Comparison of ENCODE assay signal across 8 mouse cellular contexts in genomic region chr19:6489030-6489429, GRCm38 (mm10). TPM values are rescaled to one million over a fixed set of nuclear protein-coding genes. Genes with fewer than 3 reads are reported as not detected.
DNase-seq lines count a peak whose midpoint lies in the region; ATAC-seq and TF ChIP-seq lines count a peak whose summit lies in the region.

No protein-coding gene starts in this region.

- under 1% methylated on average over 4 of the region's 4 CpGs for WGBS in forebrain, embryonic 12.5 days

- H3K4me1 ChIP-seq in ES-E14 (ENCODE audit: control insufficient read depth in 2 of 2, insufficient read depth in 2 of 2, low read length in 2 of 2, poor library complexity in 1 of 2): peaks cover 0 to 2% of the 10 kb centered on the region in 2 experiments; a peak in 1 of 4 replicates
- H3K4me1 ChIP-seq in forebrain, embryonic 12.5 days: peaks cover 15% of the 10 kb centered on the region

- no peak overlapping the region for H3K27ac ChIP-seq in ES-E14 (ENCODE audit: insufficient read depth, low read depth, low read length, poor library complexity, severe bottlenecking)
- H3K27ac ChIP-seq in forebrain, embryonic 12.5 days: no peak overlapping the region
- no peak overlapping the region for H3K27ac ChIP-seq in layer of hippocampus, adult 2 months

- in situ Hi-C loops in ES-E14 (cut with MboI; ENCODE audit: low sequenced_read_pairs in 2 of 2, unreplicated experiment in 2 of 2): no loop called here

- TF ChIP-seq CTCF in layer of hippocampus, adult 2 months (conservative IDR thresholded peaks at IDR 0.05): peak; percentile 99

- H3K4me3 ChIP-seq in ES-E14 (ENCODE audit: insufficient read depth in 1 of 2, low read depth in 1 of 2, low read length in 2 of 2, poor library complexity in 1 of 2, severe bottlenecking in 1 of 2): no peak overlapping the region
- H3K4me3 ChIP-seq in forebrain, embryonic 12.5 days (replicated peaks): no peak overlapping the region
- no peak overlapping the region for H3K4me3 ChIP-seq in layer of hippocampus, adult 2 months

- no peaks in the 10 kb centered on the region for H3K9me3 ChIP-seq in ES-E14 (ENCODE audit: control insufficient read depth, insufficient read depth, low read depth, low read length)
- no peaks in the 10 kb centered on the region for H3K9me3 ChIP-seq in forebrain, embryonic 12.5 days

- peak; percentile 92 for DNase-seq in ES-E14 (ENCODE audit: low read depth, low spot score)
- DNase-seq in c-Kit-positive CD71-negative TER-119-negative erythroid progenitor cells, embryonic 14.5 days (ENCODE audit: low read depth): peak; percentile 84
- DNase-seq in layer of hippocampus, adult 2 months (ENCODE audit: low spot score in 2 of 2): peak; percentile 89 to 91
- DNase-seq in lung, postnatal 25 days (ENCODE audit: low spot score): peak; percentile 75
- DNase-seq in retina, postnatal 1 day: peak; percentile 92
- peak; percentile 93 for DNase-seq in thymus, postnatal 4 days

- H3K27me3 ChIP-seq in forebrain, embryonic 12.5 days: peaks cover 32% of the 10 kb centered on the region; the same call in 1 of the 2 replicates

- peak; percentile 66 for ATAC-seq in forebrain, embryonic 12.5 days (ENCODE audit: low FRiP score)
- peak; percentile 33 to 61; a peak in 2 of 4 replicates for ATAC-seq in hematopoietic stem cell, adult 5-6 weeks (replicated peaks in 1 of 2; ENCODE audit: insufficient read depth in 1 of 2, low FRiP score in 2 of 2, low TSS enrichment in 1 of 2, low read depth in 1 of 2, poor library complexity in 2 of 2, severe bottlenecking in 2 of 2)

- no peak overlapping the region for H3K4me2 ChIP-seq in forebrain, embryonic 12.5 days

- H3K9ac ChIP-seq in ES-E14 (ENCODE audit: insufficient read depth, low read depth, low read length, poor library complexity, severe bottlenecking): no peak overlapping the region
- no peak overlapping the region for H3K9ac ChIP-seq in forebrain, embryonic 12.5 days

- no peaks in the 10 kb centered on the region for H3K36me3 ChIP-seq in ES-E14 (ENCODE audit: control insufficient read depth, insufficient read depth, low read length, poor library complexity, severe bottlenecking)
- H3K36me3 ChIP-seq in forebrain, embryonic 12.5 days (replicated peaks): no peaks in the 10 kb centered on the region

TF ChIP-seq in ES-E14, 5 proteins besides CTCF, POLR2A, EP300 and RAD21:
- TF ChIP-seq HCFC1 (IDR thresholded peaks at IDR 0.05; ENCODE audit: borderline replicate concordance, insufficient read depth, low read length) (no peak), ZC3H11A (IDR thresholded peaks at IDR 0.05; ENCODE audit: borderline replicate concordance, low read depth, low read length) (peak; percentile 94)

RNA-seq across cellular contexts. Expression of gene Slc22a12, which starts 53.8 kb away (rescaled TPM):
- total RNA-seq in ES-E14 (2012; rRNA removed): not detected in 2 replicates
- polyA plus RNA-seq in forebrain, embryonic 12.5 days (2016; fragmentation: Nextera tagmentation; extraction: Ambion mirVana): not detected in 2 replicates
- not detected in 2 replicates for total RNA-seq in hematopoietic stem cell, adult 5-6 weeks (2017)
- total RNA-seq in layer of hippocampus, adult 2 months (2021): under 1 TPM; 0.20 to 0.37 TPM
